Mouse (Mus musculus) cerebellum, postnatal 10 days (tissue): Measurements from ENCODE around the gene Trim10.
A peak's percentile ranks its signal among the peaks of the same experiment; 100 is the strongest.

Experiments used
- DNase-seq, 2 experiments: peaks; one replicate each; pipeline ENCODE4 v3.0.0; 2021; ENCODE audit warnings: mixed read lengths in 2 of 2

The Trim10 gene

GRCm38 (mm10) chr17:36915076-36915475 lies 45.7 kb downstream of the Trim10 start:
- DNase-seq, result peak; percentile 85 to 90

- no peak for DNase-seq
Observed at GRCm38 (mm10) chr17:36920239-36920638, 50.9 kb downstream of the Trim10 start.

GRCm38 (mm10) chr17:36922715-36923114 lies 53.3 kb downstream of the Trim10 start:
- DNase-seq, result no peak

- DNase-seq, result no peak
Observed at GRCm38 (mm10) chr17:36923491-36923890, 54.1 kb downstream of the Trim10 start.
